8 mouse cellular contexts compared by ENCODE assay signal in the genomic region with DNA sequence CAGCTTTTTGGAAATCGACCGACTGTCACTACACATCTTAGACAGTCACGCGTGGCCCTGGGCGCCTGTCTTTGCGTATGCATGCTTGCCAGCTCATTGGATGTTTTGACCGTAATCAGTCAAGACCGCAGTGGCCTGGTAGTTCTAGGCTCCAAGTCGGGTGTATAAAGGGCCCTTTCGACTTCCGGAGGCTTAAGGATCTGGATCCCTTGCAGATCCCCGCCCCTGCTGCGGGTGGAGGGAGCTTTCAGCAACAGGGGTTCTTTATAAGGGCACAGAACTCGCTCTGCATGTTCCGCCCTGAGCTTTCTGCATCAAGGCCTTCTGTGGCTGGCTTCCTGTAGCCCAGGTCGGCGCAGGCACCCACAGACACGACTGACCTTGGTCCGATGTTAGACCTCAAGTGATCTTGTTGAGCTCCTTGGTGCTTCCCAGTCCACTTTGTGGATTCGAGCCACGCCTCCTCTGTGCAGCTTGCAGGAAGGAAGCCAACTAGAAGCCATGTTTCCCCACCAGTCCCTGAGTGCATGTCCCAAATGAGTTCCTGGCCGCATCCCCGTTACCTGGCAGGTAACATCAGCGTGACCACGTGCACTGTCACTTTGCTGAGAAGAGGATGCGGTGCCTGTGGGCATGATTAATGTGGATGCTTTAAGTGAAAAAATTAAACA. TPM values are rescaled to one million over a fixed set of nuclear protein-coding genes. Genes with fewer than 3 reads are reported as not detected.
DNase-seq lines count a peak whose midpoint lies in the region; ATAC-seq and TF ChIP-seq lines count a peak whose summit lies in the region.

A gene (minus strand): TSS at position 443 of the 671 bp plus-strand sequence.

- ATAC-seq in embryonic facial prominence, embryonic 13.5 days (ENCODE audit: insufficient number of reproducible peaks, insufficient read depth, low FRiP score, low TSS enrichment, low read depth), result 0 out of 2 replicates have a peak, but pooled peaks have one; percentile 39
- ATAC-seq in limb, embryonic 12.5 days (ENCODE audit: insufficient number of reproducible peaks, insufficient read depth, low FRiP score, low TSS enrichment, low read depth), result peak; percentile 21; the same call in 1 of the 2 replicates
- ATAC-seq in midbrain, embryonic 14.5 days (ENCODE audit: low FRiP score, low TSS enrichment), result peak; percentile 12

- peak within 1 kb of the TSS; percentile 92 for H3K4me3 ChIP-seq in embryonic facial prominence, embryonic 13.5 days
- peak within 1 kb of the TSS; percentile 86 for H3K4me3 ChIP-seq in kidney, adult 2 months (ENCODE audit: insufficient read depth, low read depth, low read length)
- peak within 1 kb of the TSS; percentile 88 for H3K4me3 ChIP-seq in limb, embryonic 12.5 days (replicated peaks)
- H3K4me3 ChIP-seq in midbrain, embryonic 14.5 days (replicated peaks; ENCODE audit: low read depth, low read length), result peak within 1 kb of the TSS; percentile 95

- TF ChIP-seq POLR2A in kidney, adult 2 months (IDR thresholded peaks at IDR 0.05; ENCODE audit: low read depth, low read length), result peak; percentile 23

- peak within 1 kb of the TSS; percentile 89 for H3K9ac ChIP-seq in embryonic facial prominence, embryonic 13.5 days
- peak within 1 kb of the TSS; percentile 79 for H3K9ac ChIP-seq in limb, embryonic 12.5 days (replicated peaks)
- H3K9ac ChIP-seq in midbrain, embryonic 14.5 days (replicated peaks; ENCODE audit: low read length), result peak within 1 kb of the TSS; percentile 95

- 2% methylated on average over 26 of the region's 26 CpGs for whole genome bisulfite sequencing in embryonic facial prominence, embryonic 13.5 days
- WGBS in kidney, adult 2 months, result under 1% methylated on average over 26 of the region's 26 CpGs
- 3% methylated on average over 26 of the region's 26 CpGs for WGBS in limb, embryonic 12.5 days
- WGBS in midbrain, embryonic 14.5 days, result 2% methylated on average over 26 of the region's 26 CpGs

- peak within 1 kb of the TSS; percentile 80 for H3K4me2 ChIP-seq in embryonic facial prominence, embryonic 13.5 days
- peak within 1 kb of the TSS; percentile 80 for H3K4me2 ChIP-seq in limb, embryonic 12.5 days
- peak within 1 kb of the TSS; percentile 76 for H3K4me2 ChIP-seq in midbrain, embryonic 14.5 days (ENCODE audit: low read length)

- H3K4me1 ChIP-seq in embryonic facial prominence, embryonic 13.5 days, result peaks cover 28% of the 10 kb centered on the region
- H3K4me1 ChIP-seq in kidney, adult 2 months (ENCODE audit: control insufficient read depth, insufficient read depth, low read length), result peaks cover 5% of the 10 kb centered on the region; the same call in 1 of the 2 replicates
- peaks cover 27% of the 10 kb centered on the region for H3K4me1 ChIP-seq in limb, embryonic 12.5 days (replicated peaks)
- H3K4me1 ChIP-seq in midbrain, embryonic 14.5 days (ENCODE audit: control insufficient read depth, insufficient read depth, low read length), result peaks cover 24% of the 10 kb centered on the region

- TF ChIP-seq CTCF in kidney, adult 2 months (conservative IDR thresholded peaks at IDR 0.05; ENCODE audit: insufficient read depth, insufficient read length, low read depth, low read length), result no peak

- peak within 1 kb of the TSS; percentile 93 for H3K27ac ChIP-seq in embryonic facial prominence, embryonic 13.5 days
- H3K27ac ChIP-seq in kidney, adult 2 months (ENCODE audit: insufficient read depth, low read depth, low read length), result peak within 1 kb of the TSS; percentile 93
- H3K27ac ChIP-seq in limb, embryonic 12.5 days, result peak within 1 kb of the TSS; percentile 90
- H3K27ac ChIP-seq in midbrain, embryonic 14.5 days (replicated peaks; ENCODE audit: low read depth, low read length), result peak within 1 kb of the TSS; percentile 91

- peak; percentile 90 for DNase-seq in 416B (ENCODE audit: low read depth)
- peak; percentile 18 to 45 for DNase-seq in adrenal gland, postnatal 4 days (ENCODE audit: low spot score in 2 of 2)
- peak; percentile 82 to 85 for DNase-seq in heart, adult 18-20 months
- peak; percentile 86 for DNase-seq in kidney, adult 2 months
- DNase-seq in midbrain, embryonic 14.5 days, result peak; percentile 78
- peak; percentile 52 to 67 for DNase-seq in spleen, adult 18-20 months

- H3K36me3 ChIP-seq in embryonic facial prominence, embryonic 13.5 days, result 0 out of 2 replicates have a peak, but pooled peaks cover 6% of the 10 kb centered on the region
- H3K36me3 ChIP-seq in kidney, adult 2 months (ENCODE audit: control insufficient read depth, insufficient read depth, low read length), result no peaks in the 10 kb centered on the region
- H3K36me3 ChIP-seq in limb, embryonic 12.5 days, result peaks cover 8% of the 10 kb centered on the region; the same call in 1 of the 2 replicates
- H3K36me3 ChIP-seq in midbrain, embryonic 14.5 days (ENCODE audit: control insufficient read depth, insufficient read depth, low read length), result no peaks in the 10 kb centered on the region

- H3K9me3 ChIP-seq in embryonic facial prominence, embryonic 13.5 days, result no peaks in the 10 kb centered on the region
- H3K9me3 ChIP-seq in limb, embryonic 12.5 days, result no peaks in the 10 kb centered on the region
- H3K9me3 ChIP-seq in midbrain, embryonic 14.5 days (ENCODE audit: control insufficient read depth, low read length), result no peaks in the 10 kb centered on the region

- no peaks in the 10 kb centered on the region for H3K27me3 ChIP-seq in embryonic facial prominence, embryonic 13.5 days
- H3K27me3 ChIP-seq in kidney, adult 2 months (replicated peaks; ENCODE audit: control insufficient read depth, insufficient read depth, low read length), result no peaks in the 10 kb centered on the region
- no peaks in the 10 kb centered on the region for H3K27me3 ChIP-seq in limb, embryonic 12.5 days
- no peaks in the 10 kb centered on the region for H3K27me3 ChIP-seq in midbrain, embryonic 14.5 days (ENCODE audit: control insufficient read depth, insufficient read depth, low read length)

RNA-seq across cellular contexts. Expression of the gene that starts here (rescaled TPM):
- 10 to 100 TPM; 51.0 to 61.0 TPM for total RNA-seq in adrenal gland, postnatal 4 days (2021)
- polyA plus RNA-seq in embryonic facial prominence, embryonic 13.5 days (2015; fragmentation: Nextera tagmentation; extraction: Ambion mirVana), result 243 and 276 TPM in 2 replicates
- 100 to 1,000 TPM; 192 to 199 TPM for total RNA-seq in heart, adult 18-20 months (2021)
- polyA plus RNA-seq in kidney, adult 2 months (2012; rRNA removed), result 9.6 and 10.1 TPM in 2 replicates
- 267 and 285 TPM in 2 replicates for polyA plus RNA-seq in limb, embryonic 12.5 days (2016; fragmentation: Nextera tagmentation; extraction: Ambion mirVana)
- 436 and 484 TPM in 2 replicates for polyA plus RNA-seq in midbrain, embryonic 14.5 days (2014; fragmentation: Nextera tagmentation; extraction: Ambion mirVana)

Comparison
In these comparisons a context has a peak if more than half of its experiments do, and no peak if none do; other contexts are left out.
1. Peak in every context shown above with its lines: DNase-seq, ATAC-seq, H3K4me3 ChIP-seq and H3K27ac ChIP-seq.
2. RNA of the gene that starts here (polyA plus RNA-seq): 436 to 484 TPM in midbrain, embryonic 14.5 days, 267 to 285 TPM in limb, embryonic 12.5 days and 243 to 276 TPM in embryonic facial prominence, embryonic 13.5 days; 9.6 to 10.1 TPM in kidney, adult 2 months; every median in the first group is over 10 times any median in the second.
3. DNase-seq: peak in every context shown above with its lines; median percentile 90 in 416B; 86 in kidney, adult 2 months; 84 in heart, adult 18-20 months; 78 in midbrain, embryonic 14.5 days; 60 in spleen, adult 18-20 months; 32 in adrenal gland, postnatal 4 days.